Mouse (Mus musculus) intestine, postnatal 0 days (tissue): ENCODE data around the gene Pitpnc1. TPM values are rescaled to one million over a fixed set of nuclear protein-coding genes. Genes with fewer than 3 reads are reported as not detected.

Source experiments
- ATAC-seq: fragments of 200-750 bp; cut with Nextera tagmentation; 2 replicates; pipeline ENCODE4 v1.8.0; 2017; ENCODE audit warnings: mild to moderate bottlenecking, moderate TSS enrichment, moderate library complexity
- H3K27ac ChIP-seq: fragments of 300-500 bp; sonication (generic); 2 replicates; pipeline ENCODE4 v1.5.1; 2014; ENCODE audit warnings: mild to moderate bottlenecking, low read depth, low read length, moderate library complexity
- H3K27me3 ChIP-seq: fragments of 300-500 bp; sonication (generic); replicated peaks from 2 replicates; pipeline ENCODE4 v1.6.1; 2014; ENCODE audit warnings: low read length, mixed read lengths; ENCODE audit not compliant: control insufficient read depth, insufficient read depth
- H3K36me3 ChIP-seq: fragments of 300-500 bp; sonication (generic); 2 replicates; pipeline ENCODE4 v1.6.1; 2014; ENCODE audit warnings: mild to moderate bottlenecking, moderate library complexity; ENCODE audit not compliant: control insufficient read depth, insufficient read depth
- H3K4me1 ChIP-seq: fragments of 300-500 bp; sonication (generic); replicated peaks from 2 replicates; pipeline ENCODE4 v1.6.1; 2014; ENCODE audit warnings: antibody characterized with exemption, low read length, mixed read lengths; ENCODE audit not compliant: control insufficient read depth, insufficient read depth
- H3K4me2 ChIP-seq: fragments of 300-500 bp; sonication (generic); replicated peaks from 2 replicates; pipeline ENCODE4 v1.6.1; 2014; ENCODE audit warnings: low read depth, mild to moderate bottlenecking, moderate library complexity
- H3K4me3 ChIP-seq: fragments of 300-500 bp; sonication (generic); 2 replicates; pipeline ENCODE4 v1.5.1; 2014; ENCODE audit warnings: low read depth, low read length
- H3K9ac ChIP-seq: fragments of 300-500 bp; sonication (generic); 2 replicates; pipeline ENCODE4 v1.6.1; 2014; ENCODE audit warnings: mild to moderate bottlenecking, low read depth, low read length
- H3K9me3 ChIP-seq: fragments of 300-500 bp; sonication (generic); 2 replicates; pipeline ENCODE4 v1.6.1; 2016; ENCODE audit warnings: mixed run types; ENCODE audit not compliant: control insufficient read depth
- CTCF ChIP-seq: sonication (generic); IDR thresholded peaks from 2 replicates; pipeline ENCODE4 v1.5.1; 2016; ENCODE audit warnings: low read depth, mild to moderate bottlenecking, control low read depth, antibody characterized with exemption, moderate library complexity
- WGBS: fragments of 180-500 bp; shearing (Covaris S2); extraction: QIAGEN DNeasy Blood & Tissue Kit; methylation state at CpG from one replicate; pipeline ENCODE4 v1.1.7; 2014; 5-methylcytosine and 5-hydroxymethylcytosine counted together
- polyA plus RNA-seq: library from polyadenylated mRNA; unstranded; fragments of >200 nt; fragmentation: Nextera tagmentation; extraction: Ambion mirVana; gene quantifications from 2 replicates; pipeline ENCODE4 v1.2.1, GENCODE M21; 2015

Gene Pitpnc1
- polyA plus RNA-seq, 1 experiment from 2014 or later = 4.4 TPM

- peak within 1 kb of the TSS; percentile 81 for H3K4me2 ChIP-seq
- peak within 1 kb of the TSS; percentile 86 for H3K9ac ChIP-seq
- peak within 1 kb of the TSS; percentile 90 for H3K4me3 ChIP-seq
- H3K36me3 ChIP-seq = no peaks in the 10 kb centered on the region
- no peaks in the 10 kb centered on the region for H3K27me3 ChIP-seq
- no peaks in the 10 kb centered on the region for H3K9me3 ChIP-seq
- WGBS = 1% methylated on average over 48 of the region's 51 CpGs
- peak within 1 kb of the TSS; percentile 85 for H3K27ac ChIP-seq
- TF ChIP-seq CTCF = no peak; the same call in 1 of the 2 replicates
- peaks cover 8% of the 10 kb centered on the region for H3K4me1 ChIP-seq
- ATAC-seq = peak; percentile 98
Observed at GRCm38 (mm10) chr11:107479053-107479861, 8.8 kb upstream of the Pitpnc1 start, which contains the start of gene Psmd12. Gene Psmd12, plus strand, starts transcription at chr11:107479484.

GRCm38 (mm10) chr11:107473137-107473820, 2.8 kb upstream of the Pitpnc1 start:
- Histone ChIP-seq H3K9me3 (no peaks in the 10 kb centered on the region), H3K36me3 (no peaks in the 10 kb centered on the region), H3K4me1 (no peaks in the 10 kb centered on the region), H3K4me3 (no peak overlapping the region), H3K4me2 (no peak overlapping the region), H3K27ac (no peak overlapping the region), H3K9ac (no peak overlapping the region), H3K27me3 (no peaks in the 10 kb centered on the region)
- TF ChIP-seq CTCF = peak; percentile 90
- ATAC-seq = peak; percentile 23; the same call in 1 of the 2 replicates
- WGBS = 23% methylated on average over 8 of the region's 8 CpGs

GRCm38 (mm10) chr11:107472304-107472703, 1.8 kb upstream of the Pitpnc1 start:
- Histone ChIP-seq H3K9ac (no peak overlapping the region), H3K27ac (no peak overlapping the region), H3K4me3 (no peak overlapping the region), H3K4me2 (no peak overlapping the region), H3K4me1 (no peaks in the 10 kb centered on the region), H3K27me3 (no peaks in the 10 kb centered on the region), H3K9me3 (no peaks in the 10 kb centered on the region), H3K36me3 (no peaks in the 10 kb centered on the region)
- ATAC-seq = no peak
- WGBS = 91% methylated on average over 3 of the region's 3 CpGs
- TF ChIP-seq CTCF = no peak

GRCm38 (mm10) chr11:107471071-107471720, 697 bp upstream of the Pitpnc1 start:
- ATAC-seq = no peak
- H3K4me1 ChIP-seq = no peaks in the 10 kb centered on the region
- H3K4me3 ChIP-seq = peak overlapping the region; percentile 72
- H3K27ac ChIP-seq = no peak overlapping the region
- no peaks in the 10 kb centered on the region for H3K27me3 ChIP-seq
- 9% methylated on average over 11 of the region's 11 CpGs for WGBS
- no peak for TF ChIP-seq CTCF
- H3K4me2 ChIP-seq = peak overlapping the region; percentile 100
- H3K36me3 ChIP-seq = no peaks in the 10 kb centered on the region
- no peak overlapping the region for H3K9ac ChIP-seq
- no peaks in the 10 kb centered on the region for H3K9me3 ChIP-seq

- no peak for TF ChIP-seq CTCF
- WGBS = under 1% methylated on average over 59 of the region's 59 CpGs
- Histone ChIP-seq H3K4me1 (no peaks in the 10 kb centered on the region), H3K27ac (peak overlapping the region; percentile 60), H3K36me3 (no peaks in the 10 kb centered on the region), H3K27me3 (no peaks in the 10 kb centered on the region), H3K9ac (peak overlapping the region; percentile 64), H3K4me3 (peak overlapping the region; percentile 72), H3K4me2 (peak overlapping the region; percentile 100), H3K9me3 (no peaks in the 10 kb centered on the region)
- ATAC-seq = peak; percentile 42; the same call in 1 of the 2 replicates
Observed at GRCm38 (mm10) chr11:107469523-107470371, 752 bp downstream of the Pitpnc1 start.
